Mouse (Mus musculus) retina, adult 2 months (tissue): Measurements from ENCODE around the gene Srgn.

Experiments
- DNase-seq: peaks from one replicate; pipeline ENCODE4 v3.0.0-alpha.2; 2012; ENCODE audit warnings: low read depth, low spot score

Srgn gene

DNA sequence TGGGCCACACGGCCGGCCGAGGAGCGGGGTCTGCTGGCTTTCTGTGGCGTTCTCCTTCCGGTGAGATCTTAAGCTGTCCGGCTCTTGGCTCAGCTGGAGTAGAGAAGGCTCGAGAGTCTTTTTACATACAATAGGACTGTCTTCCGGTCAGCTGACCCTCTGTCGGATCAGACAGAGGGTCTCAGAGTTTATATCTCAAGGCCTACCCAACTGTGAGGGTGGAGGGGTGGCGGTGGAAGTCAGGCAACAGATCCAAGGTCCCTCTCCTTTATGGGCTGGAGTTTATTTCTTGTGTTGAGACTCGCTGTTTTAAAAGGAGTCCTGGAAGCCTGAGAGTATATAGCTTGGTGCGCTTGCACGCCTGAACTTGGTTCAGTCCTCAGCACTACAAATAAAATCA is at the start of gene Srgn:
Gene Srgn, minus strand, starts transcription at position 101 of the 400 bp plus-strand sequence.
- no peak for DNase-seq

DNA sequence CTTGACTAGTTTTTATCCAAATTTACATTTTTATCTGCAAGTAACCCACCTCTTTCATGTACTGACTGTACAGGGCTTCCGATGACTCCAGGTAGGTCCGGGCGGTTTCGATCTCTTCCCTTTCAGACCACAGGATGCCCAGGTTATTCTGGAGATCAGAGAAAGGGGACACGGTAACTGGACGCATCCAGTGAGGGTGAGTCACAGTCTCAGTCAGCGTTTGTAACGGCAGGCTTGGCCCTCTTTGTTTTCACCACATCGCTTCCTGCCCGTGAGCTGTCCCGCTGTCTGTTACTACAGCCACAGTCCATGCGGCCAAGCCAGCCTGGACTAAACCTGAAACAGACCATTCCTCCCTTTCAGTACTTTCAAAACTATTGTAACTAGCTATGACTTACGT is 47.8 kb upstream of the Srgn start:
- DNase-seq: no peak

DNA sequence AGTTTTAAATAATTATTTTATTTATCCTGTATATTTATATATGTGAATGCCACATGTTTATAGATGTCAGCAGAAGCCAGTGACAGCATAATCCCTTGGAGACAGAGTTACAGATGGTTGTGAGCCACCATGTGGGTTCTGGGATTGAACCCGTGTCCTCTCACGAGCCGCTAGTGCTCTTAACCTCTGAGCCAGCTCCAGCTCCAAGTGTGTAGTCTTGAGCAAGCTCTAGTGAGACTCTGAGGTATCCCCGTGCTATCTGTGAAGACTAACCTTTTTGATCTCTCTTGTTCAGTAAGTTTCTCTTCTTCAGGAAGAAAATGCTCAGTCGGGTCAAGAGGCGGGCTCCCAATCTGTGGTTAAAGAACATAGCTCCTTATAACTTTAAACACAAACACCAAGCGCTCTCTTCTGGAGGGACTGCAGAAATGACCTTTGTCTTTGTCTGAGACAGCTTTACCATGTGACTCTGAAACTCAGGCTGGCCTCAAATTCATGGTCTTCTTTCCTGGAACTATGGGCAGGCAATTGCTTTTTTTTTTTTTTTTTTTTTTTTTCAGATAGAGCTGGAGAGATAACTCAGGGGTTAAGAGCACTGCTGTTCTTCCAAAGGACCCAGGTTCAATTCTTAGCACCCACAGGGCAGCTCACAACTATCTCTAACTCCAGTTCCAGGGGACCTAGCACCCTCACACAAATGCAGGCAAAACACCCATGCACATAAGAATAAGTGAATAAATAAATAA is 43.0 kb upstream of the Srgn start:
- DNase-seq: no peak

DNA sequence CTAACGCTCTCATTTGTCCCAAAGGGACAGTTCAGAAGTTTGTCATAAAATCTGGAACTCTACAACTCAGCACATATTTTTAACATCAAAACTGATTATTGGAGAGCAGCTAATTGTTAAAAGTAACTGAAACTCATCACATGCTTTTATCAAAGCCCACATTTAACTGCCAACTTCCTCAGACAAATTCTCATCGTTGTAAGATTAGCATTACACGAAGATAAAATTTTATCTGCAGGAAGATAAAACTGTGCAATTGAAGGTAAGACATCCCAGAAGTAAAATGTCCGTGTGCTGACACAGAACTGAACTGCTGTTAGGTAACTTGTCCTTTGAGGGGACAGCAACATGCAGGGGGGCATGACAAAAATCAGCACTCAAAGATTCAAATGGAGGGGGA is 41.6 kb upstream of the Srgn start:
- DNase-seq: no peak

DNA sequence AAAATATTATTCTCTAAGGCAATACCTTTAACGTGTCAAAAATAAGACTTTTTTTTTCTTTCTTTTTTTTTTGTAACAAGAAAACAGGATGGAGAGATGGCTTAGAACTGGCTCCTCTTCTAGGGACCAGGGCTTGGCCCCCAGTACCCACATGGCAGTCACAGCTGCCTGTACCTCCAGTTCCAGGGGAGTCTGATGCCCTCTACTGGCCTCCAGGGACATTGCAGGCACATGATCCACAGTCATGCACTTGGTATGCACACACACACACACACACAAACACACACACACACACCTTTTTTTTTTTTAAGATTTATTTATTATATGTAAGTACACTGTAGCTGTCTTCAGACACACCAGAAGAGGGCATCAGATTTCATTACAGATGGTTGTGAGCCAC is 30.5 kb upstream of the Srgn start:
- no peak for DNase-seq

DNA sequence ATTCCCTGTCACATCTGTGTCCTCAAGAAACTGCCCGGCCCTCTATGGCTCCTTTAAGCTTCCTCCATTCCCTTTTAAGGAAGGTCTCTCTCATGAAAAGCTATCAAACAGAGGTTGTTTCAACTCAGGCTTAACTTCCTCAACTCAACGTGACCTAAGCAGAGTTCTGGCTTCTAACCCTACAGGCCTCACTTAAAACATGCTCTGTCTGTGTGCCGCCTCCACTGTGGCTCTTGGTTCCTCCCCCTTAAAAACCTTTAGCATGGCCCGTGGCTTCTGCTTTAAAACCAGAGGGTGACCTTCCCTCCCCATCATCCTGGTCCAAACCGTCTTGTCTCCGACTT is 29.3 kb upstream of the Srgn start:
- DNase-seq: no peak

DNA sequence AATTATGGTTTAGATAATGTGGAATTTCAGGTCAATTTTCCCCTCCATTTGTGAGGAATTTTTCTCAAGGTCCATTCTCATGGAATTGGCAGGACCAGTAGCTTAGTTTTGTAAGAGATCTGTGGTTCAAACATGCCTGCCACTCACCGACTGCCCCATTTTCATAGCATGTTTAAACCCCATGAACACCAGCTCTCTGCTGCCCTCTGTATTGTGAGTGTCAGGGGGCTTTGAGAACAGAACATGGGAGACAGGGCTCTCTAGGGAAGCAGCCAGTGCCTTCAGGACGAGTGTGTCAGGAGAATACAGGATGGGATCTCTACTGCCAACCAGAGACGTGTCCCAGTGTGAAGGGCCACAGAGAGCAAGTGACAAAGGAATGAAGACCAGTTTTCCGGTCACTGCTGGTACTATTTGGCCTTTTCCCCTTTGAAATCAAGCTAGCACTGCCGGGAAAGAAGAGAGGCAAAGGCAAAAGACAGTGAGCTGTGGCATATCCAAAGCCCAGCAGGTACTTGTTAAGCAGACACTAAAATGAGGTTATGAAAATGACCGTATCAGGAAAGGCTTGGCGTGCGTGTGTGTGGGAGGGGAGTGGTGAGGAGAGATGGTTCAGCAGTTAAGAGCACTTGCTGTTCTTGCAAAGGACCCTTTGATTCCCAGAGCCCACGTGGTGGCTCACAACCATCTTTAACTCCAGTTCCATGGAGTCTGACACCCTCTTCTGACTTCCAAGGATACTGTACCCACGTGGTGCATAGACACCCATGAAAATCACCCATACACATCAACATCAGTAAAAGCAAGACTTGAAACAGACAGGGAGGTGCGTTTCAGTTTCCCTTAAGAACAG is 28.7 kb upstream of the Srgn start:
- DNase-seq: no peak

DNA sequence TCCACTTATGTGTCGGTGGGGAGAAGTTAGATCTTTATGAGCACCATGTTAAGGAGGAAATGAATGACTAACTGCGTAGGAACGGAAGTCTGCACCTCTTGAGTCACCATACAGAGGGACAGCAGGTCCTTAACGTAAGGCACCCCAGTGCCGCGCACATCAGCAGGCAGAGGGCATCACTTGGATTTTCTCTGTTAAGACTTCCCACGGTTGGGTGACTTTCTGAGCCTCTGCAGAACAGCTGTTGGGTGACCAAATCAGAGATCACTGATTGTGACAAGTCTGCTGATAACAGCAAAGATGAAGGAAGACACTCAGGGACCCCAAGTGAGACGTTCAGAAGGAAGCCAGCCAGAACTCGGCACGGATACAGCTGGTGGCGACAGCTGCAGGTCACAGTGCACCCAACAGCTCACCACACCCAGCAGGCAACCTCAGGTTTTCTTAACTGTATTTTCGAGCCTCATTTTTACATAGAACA is 26.4 kb upstream of the Srgn start:
- no peak for DNase-seq

DNA sequence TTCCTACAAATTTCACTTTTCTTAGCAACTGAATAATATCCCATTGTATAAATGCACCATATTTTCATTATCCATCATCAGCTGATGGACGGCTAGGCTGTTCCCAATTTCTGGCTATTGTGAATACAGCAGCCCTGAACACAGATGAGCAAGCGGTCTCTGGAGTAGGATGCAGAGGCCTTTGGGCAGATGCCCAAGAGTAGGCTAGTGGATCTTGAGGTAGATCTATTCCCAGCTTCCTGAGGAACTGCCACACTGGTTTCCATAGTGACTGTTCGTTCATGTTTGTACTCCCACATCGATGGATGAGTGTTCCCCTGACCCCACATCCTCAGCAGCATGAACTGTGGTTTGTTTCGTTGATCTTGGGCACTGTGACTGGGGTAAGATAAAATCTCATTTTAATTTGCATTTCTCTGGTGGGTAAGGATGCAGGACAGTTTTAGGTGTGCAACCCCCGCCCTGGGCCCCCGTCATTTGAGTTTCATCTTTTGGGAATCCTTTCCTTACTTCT is 23.6 kb upstream of the Srgn start:
- no peak for DNase-seq

DNA sequence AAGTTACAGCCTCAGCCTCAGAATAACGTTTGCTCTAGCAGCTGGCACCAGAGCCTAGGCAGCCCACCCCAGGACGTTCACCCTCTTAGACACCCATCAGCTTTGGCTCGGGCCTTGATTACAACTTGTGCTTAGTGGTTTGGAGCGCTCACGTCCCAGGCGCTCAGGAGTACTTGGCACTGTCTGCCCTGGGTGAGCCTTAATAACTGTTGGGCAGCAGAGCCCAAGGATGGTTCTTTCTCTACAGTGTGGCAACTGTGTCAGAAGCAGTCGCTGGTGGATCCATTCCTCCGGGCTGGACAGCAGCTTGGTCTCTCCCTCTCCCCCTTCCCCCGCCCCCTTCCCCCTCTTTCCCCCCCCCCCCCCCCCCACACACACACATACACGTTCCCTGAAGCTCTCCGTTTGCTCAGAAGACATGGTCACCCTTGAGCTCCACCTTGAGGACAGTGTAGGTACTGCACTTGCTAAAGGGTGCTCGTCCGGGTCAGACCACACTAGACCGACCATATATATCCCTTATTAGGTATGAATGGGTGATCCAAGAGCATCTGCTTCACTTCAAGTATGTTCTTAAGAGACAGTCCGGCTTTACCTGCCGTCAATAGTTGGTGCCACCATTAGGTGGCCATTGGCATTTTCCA is 22.4 kb upstream of the Srgn start:
- DNase-seq: peak; percentile 33

DNA sequence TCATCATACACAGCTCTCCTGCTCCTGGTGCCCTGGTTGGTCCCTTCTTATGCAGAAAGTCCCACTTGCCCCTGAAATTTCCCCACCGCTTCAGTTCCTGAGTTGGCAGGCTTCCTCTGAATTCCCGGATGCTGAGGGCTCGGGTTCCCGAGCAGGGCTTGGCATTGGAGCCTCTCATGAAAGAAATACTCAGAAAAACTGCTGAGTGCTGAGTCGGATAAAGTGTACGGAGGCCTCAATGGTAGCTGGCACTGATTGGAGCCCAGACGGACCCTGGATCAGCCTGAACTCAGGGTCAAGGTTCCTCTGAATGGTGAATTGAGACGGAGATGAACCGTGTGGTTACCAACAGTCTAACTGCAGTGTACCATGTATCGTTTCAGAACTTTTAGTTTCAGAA is 19.2 kb upstream of the Srgn start:
- DNase-seq: no peak

DNA sequence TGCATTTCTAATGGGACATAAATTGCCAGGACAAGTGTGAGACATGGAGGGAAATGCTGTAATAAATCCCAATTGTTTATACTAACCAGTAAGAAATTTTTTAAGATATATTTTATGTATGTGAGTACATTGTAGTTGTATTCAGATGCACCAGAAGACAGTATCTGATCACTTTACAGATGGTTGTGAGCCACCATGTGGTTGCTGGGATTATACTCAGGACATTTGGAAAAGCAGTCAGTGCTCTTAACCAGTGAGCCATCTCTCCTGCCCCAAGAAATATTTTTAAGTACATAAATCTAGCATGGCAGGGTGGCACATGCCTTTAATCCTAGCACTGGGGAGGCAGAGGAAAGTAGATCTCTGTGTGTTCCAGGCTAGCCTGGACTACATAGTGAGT is 18.5 kb upstream of the Srgn start:
- DNase-seq: no peak

DNA sequence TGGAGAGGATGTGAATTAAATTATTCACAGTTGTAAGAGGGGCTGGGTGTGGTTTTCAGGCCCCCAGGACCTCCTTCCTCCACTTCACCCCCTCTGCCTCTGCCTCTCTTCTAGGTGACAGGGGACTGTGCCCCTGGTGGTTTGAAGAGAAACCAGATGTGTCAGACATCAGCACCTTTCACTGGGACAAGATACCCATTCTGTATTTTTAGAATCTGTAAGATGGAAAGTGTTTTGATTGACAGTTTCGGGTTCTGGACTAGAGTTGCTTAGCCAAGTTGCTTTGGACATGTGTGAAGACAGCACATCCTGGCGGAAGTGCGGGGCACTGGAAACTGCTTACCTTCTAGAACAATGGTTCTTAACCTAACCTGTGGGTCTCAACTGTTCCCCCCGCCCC is 17.1 kb upstream of the Srgn start:
- DNase-seq: no peak

DNA sequence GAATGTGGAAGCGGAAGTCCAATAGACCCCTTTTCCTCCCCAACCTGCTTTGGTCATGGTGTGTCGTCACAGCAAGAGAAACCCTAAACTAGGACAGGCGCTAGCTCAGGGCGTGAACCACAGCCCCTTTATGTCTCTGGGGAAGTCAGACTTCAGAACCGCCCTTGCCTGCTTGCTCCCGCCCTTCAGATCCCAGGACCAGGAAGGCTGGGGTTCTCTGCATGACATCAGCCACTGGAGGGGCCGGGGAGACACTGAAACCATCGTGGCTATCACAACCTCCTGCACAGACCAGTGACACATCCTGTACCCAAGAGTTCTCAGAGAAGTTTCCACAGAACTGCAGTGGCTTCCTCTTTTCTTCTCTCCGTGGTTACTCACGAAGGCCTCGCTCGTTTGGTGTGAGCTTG is 16.2 kb upstream of the Srgn start:
- no peak for DNase-seq

DNA sequence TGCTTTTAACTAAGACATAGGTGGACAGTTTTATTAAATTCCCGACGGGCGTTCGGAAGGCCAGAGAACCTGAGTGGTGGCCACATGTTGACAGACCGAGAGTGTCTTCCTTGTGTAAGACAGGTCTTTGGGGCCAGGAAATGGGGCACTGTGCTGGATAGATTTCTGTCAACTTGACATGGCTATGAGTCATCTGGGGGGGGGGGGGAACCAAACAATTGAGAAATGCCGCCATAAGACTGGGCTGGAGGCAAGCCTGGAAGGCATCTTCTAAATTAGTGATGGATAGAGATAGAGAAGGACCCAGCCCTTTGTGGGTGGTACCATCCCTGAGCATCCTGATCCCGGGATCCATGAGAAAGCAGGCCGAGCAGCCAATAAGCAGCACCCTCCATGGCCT is 15.7 kb upstream of the Srgn start:
- DNase-seq: no peak

DNA sequence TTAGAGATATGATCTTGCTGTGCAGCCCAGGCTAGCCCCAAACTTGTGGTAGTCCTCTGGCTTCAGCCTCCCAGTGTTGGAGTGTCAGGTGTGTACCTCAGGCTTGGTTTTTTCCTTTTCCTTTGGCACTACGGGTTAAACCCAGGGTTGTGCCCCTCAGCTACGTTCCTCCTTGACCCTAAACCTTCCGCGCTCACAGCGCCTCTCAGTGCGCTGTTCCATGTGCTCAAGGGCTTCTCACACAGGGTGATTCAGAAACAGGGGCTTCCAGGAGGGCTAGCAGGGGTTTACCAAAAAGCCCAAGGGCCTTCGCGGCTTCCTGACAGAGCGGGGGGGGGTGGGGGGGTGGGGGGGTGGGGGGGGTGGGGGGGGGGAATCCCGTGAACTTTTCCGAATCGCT is 15.3 kb upstream of the Srgn start:
- no peak for DNase-seq

DNA sequence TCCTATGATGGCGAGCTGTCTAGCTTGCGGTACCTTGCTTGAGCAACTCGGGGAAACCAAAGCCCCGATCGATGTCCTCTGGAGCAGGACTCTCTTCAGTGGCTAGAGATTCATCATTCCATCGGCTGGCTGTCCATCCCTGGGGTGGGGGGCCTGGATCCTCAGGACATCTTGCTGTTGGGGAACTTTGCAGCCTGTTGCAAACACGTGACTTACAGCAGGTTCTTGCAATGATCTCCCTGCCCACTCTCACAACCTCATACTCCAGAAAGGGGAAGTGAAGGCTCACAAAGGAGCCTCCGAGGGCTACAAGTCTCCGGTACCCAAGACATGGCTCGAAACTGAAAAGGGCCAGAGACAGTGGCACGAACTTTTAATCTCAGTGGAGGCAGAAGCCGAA is 14.2 kb upstream of the Srgn start:
- DNase-seq: no peak

DNA sequence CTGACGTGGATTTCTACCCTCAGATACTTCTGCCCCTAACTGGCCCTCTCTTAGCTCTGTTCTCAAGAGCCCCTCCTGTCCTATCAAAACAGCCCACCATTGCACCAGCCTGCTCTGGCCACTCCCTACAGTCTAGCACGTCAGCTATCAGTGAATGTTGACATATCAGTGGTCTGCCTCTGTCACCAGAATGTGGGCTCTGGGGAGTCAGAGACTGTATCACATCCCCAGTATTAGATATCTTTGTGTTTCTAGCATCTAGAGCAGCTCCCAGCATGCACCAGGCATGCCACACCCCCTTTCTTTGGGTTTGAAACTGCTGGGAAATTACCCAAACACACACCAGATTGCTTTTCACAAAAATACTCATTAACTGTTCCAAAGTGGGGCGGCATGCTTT is 13.5 kb upstream of the Srgn start:
- DNase-seq: no peak

DNA sequence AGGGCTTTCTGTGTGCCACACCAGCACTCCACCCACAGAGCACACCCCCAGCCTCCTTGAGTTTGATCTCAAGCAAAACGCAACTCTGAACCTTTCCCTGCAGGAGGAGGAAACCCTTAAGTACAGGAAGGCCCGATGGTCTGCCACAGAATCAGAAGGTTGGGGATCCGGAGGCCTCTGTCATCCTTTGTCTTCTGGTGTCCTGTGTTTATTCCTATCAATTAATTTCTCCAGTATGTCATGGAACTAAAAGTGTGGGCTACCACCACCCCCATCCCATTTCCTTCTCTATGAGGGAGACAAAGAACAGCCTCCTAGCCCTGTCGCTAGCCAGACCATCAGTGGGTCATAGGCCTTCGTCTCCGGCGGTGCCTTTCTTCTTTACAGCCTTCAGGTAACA is 7.3 kb upstream of the Srgn start:
- no peak for DNase-seq

DNA sequence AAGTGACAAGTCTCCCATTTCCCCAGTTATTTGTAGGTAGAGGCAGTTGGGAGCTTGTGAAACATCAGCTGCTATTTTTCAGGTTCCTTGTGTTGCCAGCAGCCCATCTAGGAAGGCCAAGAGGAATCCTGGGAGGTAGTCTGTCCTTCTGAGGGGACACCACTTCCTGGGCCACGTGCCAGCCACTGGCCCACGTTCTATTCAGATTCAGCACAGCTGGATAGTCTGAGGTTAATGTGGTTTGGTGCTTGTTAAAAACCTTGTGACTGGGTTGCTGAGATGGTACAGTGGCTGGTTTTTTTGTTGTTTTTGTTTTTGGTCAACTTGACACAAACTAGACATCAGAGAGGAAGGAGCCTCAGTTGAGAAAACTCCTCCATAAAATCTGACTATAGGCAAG is 5.6 kb upstream of the Srgn start:
- no peak for DNase-seq

DNA sequence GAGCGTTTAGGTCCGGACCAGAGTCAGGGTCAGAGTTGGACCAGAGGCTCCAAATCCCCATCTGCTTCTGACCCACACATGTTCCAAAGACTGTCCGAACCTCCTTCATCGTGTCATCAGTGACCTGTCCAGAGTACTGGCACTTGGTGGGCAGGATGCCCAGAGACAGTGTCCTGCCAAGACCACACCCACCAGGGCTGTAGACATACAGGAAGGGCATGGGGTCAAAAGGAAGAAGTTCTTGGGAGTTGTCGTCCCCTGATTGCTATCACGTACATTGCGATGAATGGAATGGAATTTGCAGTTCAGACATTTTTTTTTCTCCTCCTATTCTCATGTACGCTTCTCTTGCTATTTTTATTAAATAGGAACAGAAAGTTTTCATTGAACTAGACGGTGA is 2.9 kb upstream of the Srgn start:
- no peak for DNase-seq

DNA sequence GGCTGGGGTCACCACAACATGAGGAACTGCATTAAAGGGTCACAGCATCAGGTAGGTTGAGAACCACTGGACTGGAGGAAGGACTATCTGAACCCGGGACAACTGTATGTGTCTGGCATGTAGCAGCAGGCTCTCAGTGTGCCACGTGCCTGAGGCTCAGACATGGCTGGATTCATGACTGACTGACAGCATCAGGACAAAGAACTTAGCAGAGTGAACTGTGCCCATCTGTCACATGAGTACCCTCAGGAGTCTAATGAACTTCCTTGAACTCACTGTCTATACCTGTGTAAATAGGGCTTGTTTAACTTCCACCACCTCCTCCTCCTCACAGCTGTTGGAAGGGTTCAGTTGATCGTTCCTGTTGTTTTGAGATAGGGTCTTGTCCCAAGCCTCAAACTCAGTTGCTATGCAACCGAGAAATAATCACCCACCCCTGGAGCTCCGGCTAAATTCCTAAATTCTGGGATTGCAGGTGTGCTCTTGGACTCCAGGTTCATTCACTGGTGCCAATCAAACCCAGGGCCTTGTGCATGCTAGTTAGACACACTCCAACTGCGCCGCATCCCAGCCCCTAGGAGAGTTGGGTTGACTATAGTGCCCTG is 4.8 kb downstream of the Srgn start:
- DNase-seq: no peak
